Mouse (Mus musculus) spleen, embryonic (tissue): ENCODE results near the gene Rhox4e.
"Not testable (repeated sequence)": the region's sequence is repeated elsewhere in the genome, so short reads cannot be mapped to it uniquely, and the experiment has no call there.

Experiments used
- CTCF ChIA-PET: fragments of 350-600 bp; sonication (Branson Sonifier 250); formaldehyde crosslinking; loops from one replicate; lab custom pipeline; 2022; lab: Charles Lee

Rhox4e gene

GRCm38 (mm10) chrX:37557112-37557511 lies at the start of gene Rhox4e:
Rhox4e (plus strand) TSS chrX:37557412.
- CTCF ChIA-PET = not testable (repeated sequence)

GRCm38 (mm10) chrX:37514059-37514458 lies 43.2 kb upstream of the Rhox4e start, which contains the start of gene Rhox4d:
Rhox4d (plus strand) TSS chrX:37514359.
- CTCF ChIA-PET = not testable (repeated sequence)

- CTCF ChIA-PET = not testable (repeated sequence)
Observed at GRCm38 (mm10) chrX:37530152-37530551, 27.1 kb upstream of the Rhox4e start, which contains the start of gene Rhox2e. Rhox2e (plus strand) TSS chrX:37530452.

GRCm38 (mm10) chrX:37541719-37542118 lies 15.5 kb upstream of the Rhox4e start, which contains the start of gene Rhox3e:
Rhox3e (plus strand) TSS chrX:37542019.
- CTCF ChIA-PET = not testable (repeated sequence)

- CTCF ChIA-PET = not testable (repeated sequence)
Observed at GRCm38 (mm10) chrX:37571105-37571504, 13.9 kb downstream of the Rhox4e start, which contains the start of gene Rhox2f. Rhox2f (plus strand) TSS chrX:37571405.

- CTCF ChIA-PET = not testable (repeated sequence)
Observed at GRCm38 (mm10) chrX:37572638-37573037, 15.4 kb downstream of the Rhox4e start.

GRCm38 (mm10) chrX:37580692-37581091 lies 23.5 kb downstream of the Rhox4e start, which contains the start of gene Rhox3f:
Rhox3f (plus strand) TSS chrX:37580992.
- CTCF ChIA-PET = not testable (repeated sequence)

- CTCF ChIA-PET = not testable (repeated sequence)
Observed at GRCm38 (mm10) chrX:37607604-37608003, 50.4 kb downstream of the Rhox4e start, which contains the start of gene Rhox4f. Rhox4f (minus strand) TSS chrX:37607704.
